Mouse (Mus musculus): ENCODE results near the gene Hsdl1. TPM values are rescaled to one million over a fixed set of nuclear protein-coding genes. Genes with fewer than 3 reads are reported as not detected.

The Hsdl1 gene
- polyA plus RNA-seq, 1 experiment from 2014 or later = 36.3 TPM

DNA sequence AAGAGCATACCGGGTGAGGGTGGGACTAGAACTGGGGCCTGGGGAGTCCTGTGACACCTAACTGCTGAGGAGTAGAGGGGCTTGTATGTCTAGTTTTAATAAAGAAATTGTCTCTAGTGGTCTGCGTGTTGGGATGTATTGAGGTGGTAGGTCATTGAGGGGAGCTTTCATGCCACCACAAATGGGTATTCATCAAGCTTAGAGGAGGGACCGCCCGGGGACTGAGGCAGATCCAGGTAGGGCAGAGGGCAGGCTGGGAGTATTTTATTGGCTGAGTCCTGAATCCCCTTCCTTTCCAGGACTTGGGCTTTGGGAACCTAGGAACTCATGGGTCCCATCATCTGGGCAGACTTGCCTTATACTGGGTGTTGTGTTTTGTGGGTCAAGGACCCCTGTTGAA lies 41.8 kb upstream of the Hsdl1 start:
- Histone ChIP-seq H3K27ac (ENCODE audit: low read depth, low read length) (no peak overlapping the region), H3K9ac (ENCODE audit: low read depth, low read length) (no peak overlapping the region), H3K4me3 (ENCODE audit: low read depth, low read length) (no peak overlapping the region), H3K9me3 (replicated peaks; ENCODE audit: control insufficient read depth, low read length) (no peaks in the 10 kb centered on the region), H3K27me3 (ENCODE audit: control insufficient read depth, insufficient read depth, low read length) (0 out of 2 replicates have a peak, but pooled peaks cover 7% of the 10 kb centered on the region), H3K4me1 (ENCODE audit: control insufficient read depth, insufficient read depth, low read length) (peaks cover 9% of the 10 kb centered on the region), H3K36me3 (ENCODE audit: control insufficient read depth, insufficient read depth, low read length) (no peaks in the 10 kb centered on the region), H3K4me2 (no peak overlapping the region)
- ATAC-seq (replicated peaks; ENCODE audit: insufficient number of reproducible peaks, low FRiP score, low TSS enrichment) = no peak
- 81% methylated on average over 4 of the region's 4 CpGs for WGBS (ENCODE audit: insufficient replicate concordance)

DNA sequence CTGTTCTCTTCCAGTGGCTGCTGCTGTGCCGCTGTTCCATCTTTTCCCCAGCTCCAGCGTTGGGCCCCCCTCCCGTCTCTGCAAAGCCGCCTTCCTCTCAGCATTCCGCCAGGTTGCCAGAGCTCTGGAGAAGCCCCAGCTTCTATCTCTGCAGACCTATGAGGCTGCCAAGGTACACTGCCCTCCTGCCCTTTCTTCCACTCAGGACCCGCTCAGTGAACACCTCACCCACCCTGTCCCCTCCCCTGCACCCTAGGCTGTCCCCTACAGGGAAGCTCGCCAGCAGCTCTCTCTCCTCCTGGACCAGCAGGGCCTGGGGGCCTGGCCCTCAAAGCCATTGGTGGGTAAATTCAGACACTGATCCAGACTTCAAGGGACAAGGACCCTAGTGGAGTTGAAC lies 41.4 kb upstream of the Hsdl1 start:
- Histone ChIP-seq H3K9me3 (replicated peaks; ENCODE audit: control insufficient read depth, low read length) (no peaks in the 10 kb centered on the region), H3K4me2 (no peak overlapping the region), H3K9ac (ENCODE audit: low read depth, low read length) (no peak overlapping the region), H3K27me3 (ENCODE audit: control insufficient read depth, insufficient read depth, low read length) (0 out of 2 replicates have a peak, but pooled peaks cover 7% of the 10 kb centered on the region), H3K36me3 (ENCODE audit: control insufficient read depth, insufficient read depth, low read length) (no peaks in the 10 kb centered on the region), H3K4me1 (ENCODE audit: control insufficient read depth, insufficient read depth, low read length) (peaks cover 9% of the 10 kb centered on the region), H3K4me3 (ENCODE audit: low read depth, low read length) (no peak overlapping the region), H3K27ac (ENCODE audit: low read depth, low read length) (no peak overlapping the region)
- ATAC-seq (replicated peaks; ENCODE audit: insufficient number of reproducible peaks, low FRiP score, low TSS enrichment) = no peak
- WGBS (ENCODE audit: insufficient replicate concordance) = 63% methylated on average over 7 of the region's 7 CpGs

DNA sequence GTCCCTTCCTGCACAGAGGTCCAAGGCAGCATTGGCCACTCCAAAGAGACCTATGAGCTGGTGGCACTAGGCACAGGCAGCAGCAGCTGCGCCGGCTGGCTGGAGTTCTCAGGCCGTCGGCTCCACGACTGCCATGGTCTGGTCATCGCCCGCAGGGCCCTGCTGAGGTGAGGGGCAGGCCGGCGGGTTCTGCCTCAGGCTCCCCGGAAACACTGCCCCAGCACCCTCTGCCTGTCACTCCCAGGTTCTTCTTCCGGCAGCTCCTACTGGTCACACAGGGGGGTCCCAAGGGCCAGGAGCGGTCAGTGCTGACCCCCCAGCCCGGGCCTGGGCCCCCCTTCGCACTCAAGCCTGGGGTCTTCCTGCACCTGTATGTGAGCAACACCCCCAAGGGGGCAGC lies 40.1 kb upstream of the Hsdl1 start:
- ATAC-seq (replicated peaks; ENCODE audit: insufficient number of reproducible peaks, low FRiP score, low TSS enrichment) = no peak
- Histone ChIP-seq H3K36me3 (ENCODE audit: control insufficient read depth, insufficient read depth, low read length) (no peaks in the 10 kb centered on the region), H3K9me3 (replicated peaks; ENCODE audit: control insufficient read depth, low read length) (no peaks in the 10 kb centered on the region), H3K9ac (ENCODE audit: low read depth, low read length) (no peak overlapping the region), H3K4me1 (ENCODE audit: control insufficient read depth, insufficient read depth, low read length) (no peaks in the 10 kb centered on the region), H3K4me3 (ENCODE audit: low read depth, low read length) (no peak overlapping the region), H3K27me3 (ENCODE audit: control insufficient read depth, insufficient read depth, low read length) (0 out of 2 replicates have a peak, but pooled peaks cover 7% of the 10 kb centered on the region), H3K27ac (ENCODE audit: low read depth, low read length) (no peak overlapping the region), H3K4me2 (no peak overlapping the region)
- 70% methylated on average over 14 of the region's 14 CpGs for WGBS (ENCODE audit: insufficient replicate concordance)

DNA sequence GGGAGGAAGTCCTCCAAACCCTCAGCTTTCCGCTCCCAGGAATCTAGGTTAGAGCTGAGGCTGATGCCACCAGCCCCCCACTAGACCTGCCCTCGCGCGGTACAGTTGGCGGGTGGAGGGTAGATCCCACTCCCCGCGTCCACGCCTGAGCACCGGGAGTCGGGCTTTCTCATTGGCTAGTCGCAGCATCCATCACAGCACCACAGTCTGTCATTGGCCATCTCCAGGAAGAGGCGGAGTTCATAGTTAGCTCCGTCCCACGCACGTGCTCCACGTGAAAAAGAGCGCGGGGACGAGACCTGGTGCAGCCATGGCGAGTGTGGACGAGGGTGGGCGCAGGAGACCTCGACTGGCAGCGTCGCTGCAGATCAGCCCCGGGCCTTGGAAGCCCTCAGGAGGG lies 37.5 kb upstream of the Hsdl1 start, which contains the start of gene Adad2:
Adad2 (plus strand) TSS at position 277 of the 400 bp plus-strand sequence.
- 0 out of 2 replicates have a peak, but pooled peaks cover 7% of the 10 kb centered on the region for H3K27me3 ChIP-seq (ENCODE audit: control insufficient read depth, insufficient read depth, low read length)
- H3K9ac ChIP-seq (ENCODE audit: low read depth, low read length) = no peak within 1 kb of the TSS
- no peak within 1 kb of the TSS for H3K4me2 ChIP-seq
- ATAC-seq (replicated peaks; ENCODE audit: insufficient number of reproducible peaks, low FRiP score, low TSS enrichment) = no peak
- no peak within 1 kb of the TSS for H3K4me3 ChIP-seq (ENCODE audit: low read depth, low read length)
- WGBS (ENCODE audit: insufficient replicate concordance) = 73% methylated on average over 26 of the region's 26 CpGs
- no peaks in the 10 kb centered on the region for H3K4me1 ChIP-seq (ENCODE audit: control insufficient read depth, insufficient read depth, low read length)
- peaks cover 2% of the 10 kb centered on the region; the same call in 1 of the 2 replicates for H3K9me3 ChIP-seq (replicated peaks; ENCODE audit: control insufficient read depth, low read length)
- H3K36me3 ChIP-seq (ENCODE audit: control insufficient read depth, insufficient read depth, low read length) = no peaks in the 10 kb centered on the region
- no peak within 1 kb of the TSS for H3K27ac ChIP-seq (ENCODE audit: low read depth, low read length)

DNA sequence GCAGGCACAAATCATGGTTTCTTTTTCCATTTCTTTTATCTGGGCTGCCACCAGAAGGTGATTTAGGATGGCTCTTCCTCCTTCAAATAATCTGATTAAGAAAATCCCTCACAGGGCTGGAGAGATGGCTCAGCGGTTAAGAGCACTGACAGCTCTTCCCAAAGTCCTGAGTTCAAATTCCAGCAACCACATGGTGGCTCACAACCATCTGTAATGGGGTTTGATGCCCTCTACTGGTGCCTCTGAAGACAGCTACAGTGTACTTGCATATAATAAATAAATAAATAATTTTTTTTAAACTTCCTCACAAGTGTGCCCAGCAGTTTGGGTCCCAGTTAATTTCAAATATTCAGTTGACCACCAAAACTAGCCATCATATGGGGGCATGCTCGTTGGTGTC lies 31.2 kb upstream of the Hsdl1 start:
- H3K27me3 ChIP-seq (ENCODE audit: control insufficient read depth, insufficient read depth, low read length) = no peaks in the 10 kb centered on the region
- H3K4me3 ChIP-seq (ENCODE audit: low read depth, low read length) = no peak overlapping the region
- WGBS (ENCODE audit: insufficient replicate concordance) = 72% methylated on average over 2 of the region's 2 CpGs
- peaks cover 8% of the 10 kb centered on the region for H3K4me1 ChIP-seq (ENCODE audit: control insufficient read depth, insufficient read depth, low read length)
- peaks cover 2% of the 10 kb centered on the region; the same call in 1 of the 2 replicates for H3K9me3 ChIP-seq (replicated peaks; ENCODE audit: control insufficient read depth, low read length)
- no peak for ATAC-seq (replicated peaks; ENCODE audit: insufficient number of reproducible peaks, low FRiP score, low TSS enrichment)
- no peak overlapping the region for H3K9ac ChIP-seq (ENCODE audit: low read depth, low read length)
- H3K4me2 ChIP-seq = no peak overlapping the region
- no peak overlapping the region for H3K27ac ChIP-seq (ENCODE audit: low read depth, low read length)
- H3K36me3 ChIP-seq (ENCODE audit: control insufficient read depth, insufficient read depth, low read length) = peaks cover 8% of the 10 kb centered on the region

DNA sequence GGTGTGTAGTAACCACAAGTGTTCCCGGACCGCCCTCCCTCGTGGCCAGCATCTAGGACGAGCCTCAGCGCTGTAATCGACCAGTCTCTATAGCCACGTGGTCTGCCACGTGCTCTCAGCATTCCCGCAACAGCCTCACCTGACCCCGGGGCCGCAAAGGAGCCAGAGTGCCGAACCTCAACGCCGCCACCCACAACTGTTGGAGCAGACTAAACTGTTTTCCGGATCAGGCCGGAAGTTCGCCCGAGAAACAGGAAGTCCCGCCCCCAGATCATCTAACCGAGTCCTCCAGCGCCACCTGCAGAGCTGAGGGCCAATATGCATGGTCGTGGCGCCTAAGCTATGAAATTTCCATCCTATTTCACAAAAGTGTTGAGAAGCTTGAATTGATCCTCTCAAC lies 30.0 kb upstream of the Hsdl1 start, which contains the start of gene Taf1c:
Taf1c (minus strand) TSS at position 227 of the 400 bp plus-strand sequence.
- peaks cover 8% of the 10 kb centered on the region for H3K4me1 ChIP-seq (ENCODE audit: control insufficient read depth, insufficient read depth, low read length)
- peaks cover 2% of the 10 kb centered on the region; the same call in 1 of the 2 replicates for H3K9me3 ChIP-seq (replicated peaks; ENCODE audit: control insufficient read depth, low read length)
- H3K4me2 ChIP-seq = peak within 1 kb of the TSS; percentile 74
- peak within 1 kb of the TSS; percentile 75 for H3K4me3 ChIP-seq (ENCODE audit: low read depth, low read length)
- no peaks in the 10 kb centered on the region for H3K27me3 ChIP-seq (ENCODE audit: control insufficient read depth, insufficient read depth, low read length)
- ATAC-seq (replicated peaks; ENCODE audit: insufficient number of reproducible peaks, low FRiP score, low TSS enrichment) = peak; percentile 61
- peak within 1 kb of the TSS; percentile 82 for H3K9ac ChIP-seq (ENCODE audit: low read depth, low read length)
- H3K27ac ChIP-seq (ENCODE audit: low read depth, low read length) = no peak within 1 kb of the TSS
- peaks cover 19% of the 10 kb centered on the region for H3K36me3 ChIP-seq (ENCODE audit: control insufficient read depth, insufficient read depth, low read length)
- WGBS (ENCODE audit: insufficient replicate concordance) = 1% methylated on average over 23 of the region's 23 CpGs

DNA sequence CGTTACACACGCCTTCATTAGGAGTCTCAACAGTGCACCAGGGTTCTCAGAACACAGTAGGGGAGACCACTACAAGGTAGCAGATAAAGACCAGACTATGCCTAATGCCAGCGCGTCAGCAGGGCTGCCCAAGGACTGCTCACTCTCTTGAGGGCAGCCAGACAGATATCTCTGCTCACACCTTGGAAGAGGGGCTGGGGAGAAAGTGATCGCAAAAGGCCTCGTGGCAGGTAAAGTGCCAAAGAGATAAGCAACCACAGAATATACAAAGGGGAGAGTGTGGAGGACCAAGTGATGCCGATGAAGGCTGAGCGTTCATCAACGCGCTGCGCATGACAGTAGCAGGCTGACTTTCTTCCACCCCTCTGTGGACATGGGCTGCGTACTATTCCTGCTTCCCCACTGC lies 29.4 kb upstream of the Hsdl1 start:
- peaks cover 8% of the 10 kb centered on the region for H3K4me1 ChIP-seq (ENCODE audit: control insufficient read depth, insufficient read depth, low read length)
- peak overlapping the region; percentile 75 for H3K4me3 ChIP-seq (ENCODE audit: low read depth, low read length)
- 22% methylated on average over 12 of the region's 12 CpGs for WGBS (ENCODE audit: insufficient replicate concordance)
- H3K4me2 ChIP-seq = peak overlapping the region; percentile 74
- peak overlapping the region; percentile 82 for H3K9ac ChIP-seq (ENCODE audit: low read depth, low read length)
- no peak for ATAC-seq (replicated peaks; ENCODE audit: insufficient number of reproducible peaks, low FRiP score, low TSS enrichment)
- peaks cover under 1% of the 10 kb centered on the region; the same call in 1 of the 2 replicates for H3K9me3 ChIP-seq (replicated peaks; ENCODE audit: control insufficient read depth, low read length)
- peaks cover 21% of the 10 kb centered on the region for H3K36me3 ChIP-seq (ENCODE audit: control insufficient read depth, insufficient read depth, low read length)
- no peaks in the 10 kb centered on the region for H3K27me3 ChIP-seq (ENCODE audit: control insufficient read depth, insufficient read depth, low read length)
- H3K27ac ChIP-seq (ENCODE audit: low read depth, low read length) = no peak overlapping the region

DNA sequence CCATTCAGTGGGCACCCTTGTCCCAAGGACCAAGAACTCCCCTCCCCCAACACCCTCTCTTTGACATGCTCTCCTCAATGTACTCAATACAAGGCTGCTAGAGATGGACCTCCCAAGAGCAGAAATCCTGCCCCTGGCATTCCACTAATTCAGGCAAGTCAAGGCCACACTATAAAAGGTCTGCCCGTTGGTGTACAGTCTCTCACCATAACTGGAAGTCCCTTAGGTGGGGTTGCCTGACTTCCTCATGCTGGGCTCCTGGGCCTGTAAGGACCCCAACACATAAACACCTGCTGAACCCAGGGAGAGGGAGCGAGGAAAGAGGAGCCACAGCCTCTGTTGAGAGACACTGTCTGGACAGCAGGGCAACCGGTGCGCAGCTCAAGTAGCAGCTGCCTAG lies 28.8 kb upstream of the Hsdl1 start:
- H3K9me3 ChIP-seq (replicated peaks; ENCODE audit: control insufficient read depth, low read length) = no peaks in the 10 kb centered on the region
- ATAC-seq (replicated peaks; ENCODE audit: insufficient number of reproducible peaks, low FRiP score, low TSS enrichment) = no peak; the same call in 1 of the 2 replicates
- peak overlapping the region; percentile 75; the same call in 1 of the 2 replicates for H3K4me3 ChIP-seq (ENCODE audit: low read depth, low read length)
- 0 out of 2 replicates have a peak overlapping the region, but pooled peaks have one; percentile 82 for H3K9ac ChIP-seq (ENCODE audit: low read depth, low read length)
- peaks cover 8% of the 10 kb centered on the region for H3K4me1 ChIP-seq (ENCODE audit: control insufficient read depth, insufficient read depth, low read length)
- no peak overlapping the region for H3K27ac ChIP-seq (ENCODE audit: low read depth, low read length)
- 93% methylated on average over 4 of the region's 4 CpGs for WGBS (ENCODE audit: insufficient replicate concordance)
- peak overlapping the region; percentile 74 for H3K4me2 ChIP-seq
- peaks cover 26% of the 10 kb centered on the region for H3K36me3 ChIP-seq (ENCODE audit: control insufficient read depth, insufficient read depth, low read length)
- H3K27me3 ChIP-seq (ENCODE audit: control insufficient read depth, insufficient read depth, low read length) = no peaks in the 10 kb centered on the region

DNA sequence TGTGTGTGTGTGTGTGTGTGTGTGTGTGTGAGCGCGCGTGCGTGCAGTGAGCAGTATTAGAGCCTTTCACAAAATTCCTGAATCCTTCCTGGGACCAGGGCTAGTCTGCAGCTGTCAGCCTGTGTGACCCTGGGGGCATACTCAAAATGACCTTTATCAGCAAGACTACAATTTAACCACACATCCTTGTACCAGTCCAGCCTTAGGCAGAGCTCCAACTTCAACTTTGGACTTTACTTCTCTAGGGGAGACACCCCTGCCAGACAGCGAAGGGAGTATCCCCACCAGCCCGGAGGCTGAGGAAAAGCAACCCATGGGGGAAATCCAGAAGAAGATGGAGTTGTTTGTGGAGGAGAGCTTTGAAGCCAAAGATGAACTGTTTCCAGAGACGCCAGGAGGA lies 16.5 kb upstream of the Hsdl1 start:
- Histone ChIP-seq H3K4me3 (ENCODE audit: low read depth, low read length) (no peak overlapping the region), H3K36me3 (ENCODE audit: control insufficient read depth, insufficient read depth, low read length) (no peaks in the 10 kb centered on the region), H3K4me1 (ENCODE audit: control insufficient read depth, insufficient read depth, low read length) (peaks cover 10% of the 10 kb centered on the region), H3K27ac (ENCODE audit: low read depth, low read length) (no peak overlapping the region), H3K4me2 (no peak overlapping the region), H3K27me3 (ENCODE audit: control insufficient read depth, insufficient read depth, low read length) (peaks cover 5% of the 10 kb centered on the region), H3K9ac (ENCODE audit: low read depth, low read length) (no peak overlapping the region), H3K9me3 (replicated peaks; ENCODE audit: control insufficient read depth, low read length) (no peaks in the 10 kb centered on the region)
- no peak for ATAC-seq (replicated peaks; ENCODE audit: insufficient number of reproducible peaks, low FRiP score, low TSS enrichment)
- 91% methylated on average over 7 of the region's 7 CpGs for whole genome bisulfite sequencing (ENCODE audit: insufficient replicate concordance)
